Mouse (Mus musculus) testis, adult 2 months (tissue): Measurements from ENCODE around the gene Moxd1.

Source experiments
- CTCF ChIP-seq: fragments of 200-500 bp; IDR thresholded peaks from 2 replicates; pipeline ENCODE4 v1.5.1; 2012; ENCODE audit warnings: low read depth, mild to moderate bottlenecking, inconsistent platforms, low read length, moderate library complexity; ENCODE audit not compliant: control insufficient read depth, insufficient read depth, insufficient replicate concordance
- POLR2A ChIP-seq: fragments of 200-500 bp; IDR thresholded peaks from 2 replicates; pipeline ENCODE4 v1.6.1; 2012; ENCODE audit warnings: low read depth, mild to moderate bottlenecking, inconsistent platforms, low read length, moderate library complexity; ENCODE audit not compliant: control insufficient read depth

DNA sequence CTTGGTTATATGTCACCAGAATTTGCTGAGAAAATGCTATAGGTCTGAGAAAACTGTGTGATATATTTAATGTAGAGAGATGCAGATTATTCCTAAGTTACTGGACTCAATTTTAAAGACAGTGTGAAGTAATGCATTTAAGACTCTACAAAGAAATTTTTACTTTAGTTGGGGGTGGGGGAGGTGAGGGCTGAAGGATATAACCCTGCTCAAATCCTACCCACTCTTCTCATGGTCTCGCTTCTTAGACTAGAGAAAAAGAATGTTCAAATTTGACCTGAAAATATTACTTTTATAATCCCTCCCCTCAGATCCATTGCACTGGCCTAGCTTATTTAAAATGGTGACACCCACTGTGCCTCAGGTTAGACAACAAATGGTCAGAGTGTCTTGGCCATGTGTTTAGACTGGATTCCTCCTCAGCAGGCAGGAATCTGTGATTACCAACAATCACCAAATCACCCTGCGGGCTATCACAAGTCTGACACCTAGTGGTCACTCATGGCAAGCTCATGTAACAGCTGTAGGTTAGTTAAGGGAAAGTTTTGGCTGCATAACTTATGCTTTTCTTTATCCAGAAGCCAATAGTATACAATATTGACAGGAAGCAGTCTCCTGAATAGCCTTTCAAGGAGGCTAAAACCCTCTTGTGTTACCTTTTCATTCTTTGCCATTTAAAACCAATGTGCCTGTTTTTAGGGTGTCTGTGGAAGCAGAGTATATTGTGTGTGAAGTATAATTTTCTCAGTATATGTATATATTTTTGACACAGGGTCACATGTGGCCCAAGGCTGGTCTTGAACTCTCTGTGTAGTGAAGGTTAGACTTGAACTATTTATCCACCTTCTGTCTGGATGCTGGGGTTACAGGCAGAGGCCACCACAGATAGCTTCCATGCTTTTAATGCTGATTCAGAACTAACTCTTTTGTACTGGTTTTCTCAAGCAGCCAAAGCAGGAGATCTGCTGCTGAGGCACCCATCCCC lies 75.2 kb downstream of the Moxd1 start:
- TF ChIP-seq CTCF (peak; percentile 26; the same call in 1 of the 2 replicates), POLR2A (no peak)
